Mouse (Mus musculus): ENCODE measurements around the gene Nmd3.

DNA sequence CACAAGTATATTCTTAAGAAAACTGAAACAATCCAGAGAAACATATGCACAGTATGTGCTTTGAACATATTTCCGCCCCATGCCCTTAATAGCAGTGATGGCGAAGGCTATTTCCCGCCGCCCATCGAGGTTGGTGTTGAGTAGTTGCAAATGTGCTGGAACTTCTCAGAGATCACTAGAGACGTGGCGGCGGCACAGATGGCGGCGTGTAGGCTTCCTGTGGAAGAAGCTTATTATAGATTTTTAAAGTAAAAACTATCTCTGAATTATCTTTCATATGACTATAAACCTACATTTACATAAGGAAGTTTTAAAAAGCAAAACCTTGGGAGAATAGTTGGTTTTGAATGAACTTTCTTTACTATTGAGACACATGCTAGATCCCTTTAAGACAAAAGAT lies 48.4 kb upstream of the Nmd3 start:
- TF ChIP-seq CTCF (IDR thresholded peaks at IDR 0.05; ENCODE audit: insufficient read depth, low read depth, low read length) (no peak), POLR2A (IDR thresholded peaks at IDR 0.05; ENCODE audit: insufficient read depth, low read depth, low read length) (no peak)
